Mouse (Mus musculus) right cerebral cortex, postnatal 4 days (tissue): ENCODE measurements around the gene Ly6g5c.

Experiments used
- DNase-seq: peaks from one replicate; pipeline ENCODE4 v3.0.0-alpha.2; 2022

Gene Ly6g5c

DNA sequence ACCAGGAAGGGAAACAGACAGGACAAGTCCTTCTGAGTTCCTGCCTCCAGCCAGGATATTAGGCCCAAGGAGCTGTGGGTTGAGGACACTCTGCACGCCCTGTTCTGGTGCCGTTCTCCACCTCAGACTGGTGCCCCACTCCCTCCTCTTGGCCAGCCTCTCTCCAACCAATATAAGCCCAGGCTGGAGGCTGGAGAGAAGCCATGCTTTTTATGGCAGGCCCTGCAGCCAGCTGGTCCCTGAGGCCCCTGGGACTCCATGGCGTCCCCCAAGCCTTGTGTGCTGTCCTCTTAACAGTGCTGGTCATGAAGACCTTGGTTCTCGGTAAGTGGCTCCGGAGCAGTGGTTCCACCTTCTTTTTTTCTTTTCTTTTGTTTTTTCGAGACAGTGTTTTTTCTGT is at the start of gene Ly6g5c:
Gene Ly6g5c (plus strand): TSS at position 183 of the 400 bp plus-strand sequence.
- DNase-seq, result no peak

GRCm38 (mm10) chr17:35058316-35058715 is 49.8 kb upstream of the Ly6g5c start:
- DNase-seq, result no peak

GRCm38 (mm10) chr17:35058911-35059892 is 48.9 kb upstream of the Ly6g5c start, which contains the start of gene Ddah2:
Gene Ddah2 (plus strand): TSS chr17:35059035.
- DNase-seq, result peak; percentile 86

DNA sequence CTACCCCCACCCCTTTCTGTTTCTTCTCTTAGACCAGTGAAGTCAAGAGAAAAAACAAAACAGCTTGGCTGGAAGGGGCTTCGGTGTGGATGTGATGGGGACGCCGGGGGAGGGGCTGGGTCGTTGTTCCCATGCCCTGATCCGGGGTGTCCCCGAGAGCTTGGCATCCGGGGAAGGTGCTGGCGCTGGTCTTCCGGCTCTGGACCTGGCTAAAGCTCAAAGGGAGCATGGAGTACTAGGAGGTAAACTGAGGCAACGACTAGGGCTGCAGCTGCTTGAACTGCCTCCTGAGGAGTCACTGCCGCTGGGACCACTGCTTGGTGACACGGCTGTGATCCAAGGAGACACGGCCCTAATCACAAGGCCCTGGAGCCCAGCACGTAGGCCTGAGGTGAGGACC is 48.0 kb upstream of the Ly6g5c start:
- no peak for DNase-seq

- no peak for DNase-seq
Observed at GRCm38 (mm10) chr17:35060737-35061297, 47.3 kb upstream of the Ly6g5c start.

DNA sequence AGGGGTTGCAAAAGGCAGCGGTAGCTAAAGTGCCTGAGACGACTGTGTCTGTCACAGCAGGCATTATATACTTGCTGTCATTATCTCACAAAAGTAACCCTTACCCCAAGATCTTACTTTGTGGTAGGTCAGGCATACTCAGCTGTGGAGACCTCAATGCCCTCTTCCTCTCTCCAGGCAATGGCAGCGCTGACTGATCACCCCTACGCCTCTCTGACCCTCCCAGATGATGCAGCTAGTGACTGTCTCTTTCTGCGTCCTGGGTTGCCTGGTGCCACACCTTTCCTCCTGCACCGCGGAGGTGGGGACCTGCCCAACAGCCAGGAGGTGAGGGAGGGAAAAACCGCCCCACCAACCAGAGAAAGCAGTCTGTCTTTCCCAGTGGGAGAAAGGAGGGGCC is 46.8 kb upstream of the Ly6g5c start:
- DNase-seq, result no peak

DNA sequence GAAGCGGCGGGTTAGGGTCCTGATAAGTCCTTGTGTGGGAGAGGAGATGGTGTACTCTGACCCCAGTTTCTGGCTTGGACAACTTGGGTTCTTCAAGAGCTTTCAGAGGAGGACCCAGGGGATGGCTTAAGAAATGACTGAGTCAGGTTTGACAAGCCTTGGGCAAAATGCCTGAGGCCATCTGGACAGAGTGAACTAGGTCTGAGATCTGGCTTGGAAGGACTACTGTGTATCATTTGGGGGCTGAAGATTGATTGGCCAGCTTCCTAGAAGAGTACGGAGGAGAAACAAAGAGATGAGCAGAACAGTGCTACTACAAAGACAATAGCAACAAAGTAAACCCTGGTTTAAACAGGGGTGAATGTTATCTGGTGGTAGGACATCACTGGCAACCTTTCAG is 44.6 kb upstream of the Ly6g5c start:
- no peak for DNase-seq

DNA sequence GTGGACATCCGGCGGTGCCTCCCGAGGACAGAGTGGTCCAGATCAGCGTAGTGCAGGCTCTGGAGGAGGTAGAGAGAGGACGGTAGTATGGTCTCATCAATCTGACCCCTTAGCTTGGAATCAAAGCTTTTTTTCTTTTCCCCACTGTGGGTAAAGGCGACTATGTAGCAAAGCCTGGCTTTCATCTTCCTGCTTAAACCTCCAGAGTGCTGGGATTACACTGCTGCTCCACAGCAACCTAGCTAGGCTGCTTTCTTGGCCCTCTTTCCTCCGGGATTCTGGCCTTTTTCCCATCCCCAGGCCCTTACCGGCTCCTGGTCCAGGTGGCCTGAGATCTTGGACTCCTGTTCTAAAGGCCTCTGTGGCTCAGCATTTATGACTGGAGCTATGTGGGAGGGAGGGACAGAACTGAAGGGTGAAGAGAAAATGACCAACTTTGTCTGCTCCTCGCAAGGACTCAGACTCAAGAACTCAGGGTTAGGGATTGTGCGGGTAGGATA is 43.7 kb upstream of the Ly6g5c start:
- DNase-seq, result no peak

DNA sequence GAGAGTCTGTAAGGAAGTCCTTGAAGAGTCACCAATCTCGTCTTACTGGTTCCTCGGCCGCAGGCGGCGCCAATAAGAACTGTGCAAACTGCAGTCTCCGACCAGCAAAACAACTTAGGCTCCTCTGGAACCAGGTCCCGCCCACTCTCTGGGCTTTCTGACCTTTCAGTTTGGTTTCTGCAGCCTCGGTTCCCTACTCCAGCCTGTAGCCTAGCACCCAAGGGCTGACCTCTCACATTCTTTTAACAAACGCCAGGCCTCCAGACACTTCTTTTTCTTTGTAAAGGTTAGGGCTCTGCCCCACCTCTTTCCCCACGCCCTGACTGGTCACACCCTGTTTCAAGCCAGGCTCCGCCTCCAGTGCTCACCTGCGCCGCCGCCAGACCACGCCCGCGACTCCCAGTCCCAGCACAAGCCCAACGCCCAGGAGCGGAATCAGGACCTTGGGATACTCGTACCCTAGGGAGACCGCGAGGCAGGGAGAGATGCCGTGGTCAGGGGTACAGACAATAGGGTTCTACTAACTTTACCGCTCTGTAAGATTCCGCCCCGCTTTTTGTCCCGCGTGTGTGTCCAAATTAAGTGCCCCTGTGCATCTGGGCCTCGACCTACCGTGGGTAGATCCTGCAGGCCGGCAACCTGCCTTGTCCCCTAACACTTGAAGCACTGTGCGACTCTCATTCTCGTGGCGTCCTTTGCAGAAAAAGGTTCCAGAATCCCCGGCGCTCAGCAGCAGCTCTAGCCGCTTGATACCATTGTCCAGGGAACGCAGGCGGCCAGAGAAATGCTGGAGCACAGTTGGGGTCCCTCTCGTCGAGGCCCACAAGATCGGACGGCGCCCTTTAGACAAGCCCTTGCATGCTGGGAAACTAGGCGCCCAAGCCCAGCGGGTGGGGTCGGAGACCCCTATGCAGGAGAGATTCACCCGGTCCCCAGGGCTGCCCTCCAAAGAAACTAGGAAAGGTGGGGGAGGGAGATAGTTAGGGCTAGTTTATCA is 42.8 kb upstream of the Ly6g5c start, which contains the start of gene Ly6g6c:
Gene Ly6g6c (plus strand): TSS at position 438 of the 997 bp plus-strand sequence.
- no peak for DNase-seq

DNA sequence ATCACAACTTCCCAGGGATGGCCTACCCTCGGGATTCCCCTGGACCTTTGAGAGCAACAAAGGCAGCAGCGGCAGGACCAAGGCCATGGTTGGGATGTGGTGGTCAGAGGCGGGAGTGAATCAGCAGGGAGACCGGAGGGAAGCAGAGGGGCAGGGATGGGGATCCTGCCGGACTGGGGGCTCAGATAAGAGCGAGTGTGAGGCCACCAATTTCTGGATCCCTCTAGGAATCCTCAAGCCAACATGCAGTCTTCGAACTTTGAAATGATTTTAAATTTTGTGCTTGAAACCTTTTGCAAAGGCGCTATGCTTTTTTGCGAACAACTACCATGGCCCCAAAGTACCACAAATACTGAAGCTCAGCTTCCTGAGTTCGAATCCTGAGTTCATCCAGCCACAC is 42.0 kb upstream of the Ly6g5c start, which contains the start of gene Mpig6b:
Gene Mpig6b (minus strand): TSS at position 101 of the 400 bp plus-strand sequence.
- DNase-seq, result no peak

- DNase-seq, result no peak
Observed at GRCm38 (mm10) chr17:35068213-35068914, 39.7 kb upstream of the Ly6g5c start.

- no peak for DNase-seq
Observed at GRCm38 (mm10) chr17:35070556-35071229, 37.4 kb upstream of the Ly6g5c start.

GRCm38 (mm10) chr17:35071454-35071853 is 36.6 kb upstream of the Ly6g5c start:
- DNase-seq, result no peak

GRCm38 (mm10) chr17:35074097-35074496 is 34.0 kb upstream of the Ly6g5c start:
- DNase-seq, result no peak

DNA sequence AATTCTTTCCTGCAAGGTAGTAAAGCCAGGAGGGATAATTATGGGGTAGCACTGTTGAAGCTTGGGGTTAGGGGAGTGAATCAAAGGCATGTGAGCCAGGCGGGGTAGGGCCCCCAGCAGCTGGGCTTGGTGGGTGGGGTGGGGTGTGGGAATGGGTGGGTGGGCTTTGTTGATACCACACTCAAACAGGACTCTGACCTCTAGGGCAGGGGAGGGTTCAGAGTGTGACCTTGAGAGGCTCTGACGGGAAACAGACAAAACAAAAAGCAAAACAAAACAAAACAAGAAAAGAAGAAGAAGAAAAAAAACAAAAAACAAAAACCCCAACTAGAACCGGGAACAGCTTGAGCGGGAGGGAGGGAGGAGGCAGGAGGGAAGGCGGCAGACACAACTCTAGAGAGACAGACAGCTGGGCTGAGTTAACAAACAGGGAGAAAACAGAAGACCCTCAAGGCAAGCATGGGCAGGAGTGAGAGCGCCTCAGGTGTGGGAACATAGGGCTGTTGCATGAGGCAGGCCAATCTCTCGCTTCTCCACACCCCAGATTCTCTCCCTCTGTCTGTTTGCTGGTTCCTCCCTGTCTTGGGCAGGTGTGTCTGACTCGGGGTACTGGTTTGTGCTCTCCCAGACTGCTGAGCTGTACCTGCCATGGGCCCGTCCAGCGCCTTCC is 31.4 kb upstream of the Ly6g5c start, which contains the start of gene Ly6g6e:
Gene Ly6g6e (plus strand): TSS at position 396 of the 670 bp plus-strand sequence.
- no peak for DNase-seq

DNA sequence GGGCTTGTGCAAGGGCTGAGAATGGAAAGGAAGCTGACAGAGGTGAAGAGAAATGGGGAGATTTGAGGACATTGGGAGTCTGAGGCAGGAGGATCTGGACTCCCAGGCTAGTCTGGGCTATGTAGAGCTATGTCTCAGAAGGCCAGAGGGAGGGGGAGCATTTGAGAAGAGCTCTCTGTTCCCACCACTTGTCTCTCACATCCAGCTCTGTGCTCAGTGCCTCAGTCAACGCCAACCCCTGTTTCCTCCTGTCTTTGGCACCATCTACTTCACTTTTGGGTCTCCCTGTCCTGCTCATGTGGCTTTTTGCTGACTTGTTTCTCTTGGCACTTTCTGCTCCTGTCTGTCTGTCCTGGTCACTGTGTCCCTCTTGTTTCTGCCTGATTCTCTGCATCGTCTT is 30.8 kb upstream of the Ly6g5c start:
- DNase-seq, result no peak

DNA sequence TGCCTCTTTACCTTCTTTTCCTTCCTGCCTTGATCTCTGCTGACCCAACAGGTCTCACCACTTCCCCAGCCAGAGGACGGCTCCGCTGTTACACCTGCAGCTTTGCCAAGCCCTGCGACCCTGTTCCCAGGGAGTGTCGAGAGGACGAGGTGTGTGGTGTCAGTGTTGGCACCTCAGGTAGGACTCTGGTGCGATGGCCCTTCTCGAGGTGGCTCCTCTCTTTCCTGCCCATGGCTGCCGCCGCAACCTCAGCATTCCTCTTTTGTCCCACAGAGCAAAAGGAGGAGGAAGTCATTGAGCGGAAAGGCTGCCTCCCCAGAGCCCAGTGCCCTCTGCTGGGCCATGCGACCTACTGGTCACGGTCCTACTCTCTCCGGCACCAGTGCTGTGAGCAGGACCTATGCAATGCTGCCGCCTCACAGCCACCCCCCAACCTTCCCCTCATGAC is 30.3 kb upstream of the Ly6g5c start, which contains the start of gene Ly6g6d:
Gene Ly6g6d (minus strand): TSS at position 280 of the 448 bp plus-strand sequence.
- DNase-seq, result no peak

DNA sequence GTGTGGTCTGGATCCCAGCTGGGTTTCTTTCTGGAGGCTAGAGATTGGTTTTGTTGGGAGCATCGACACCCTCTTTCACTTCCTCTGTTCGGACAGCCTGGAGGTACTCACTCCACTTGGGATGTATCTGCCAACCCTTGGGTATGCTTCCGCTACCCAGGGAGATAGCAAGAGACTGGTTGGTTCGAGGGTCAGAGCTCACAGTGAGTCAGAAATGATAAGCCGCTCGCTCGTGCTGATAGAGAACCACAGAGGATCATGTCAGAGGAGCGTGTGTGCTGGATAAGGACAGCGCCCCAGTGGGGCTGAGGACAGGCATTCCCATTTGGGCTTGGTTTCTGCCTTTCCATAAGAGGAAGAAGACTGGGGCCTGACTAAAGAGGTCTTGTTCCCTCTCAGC is 28.3 kb upstream of the Ly6g5c start:
- no peak for DNase-seq

- DNase-seq, result no peak
Observed at GRCm38 (mm10) chr17:35080248-35080647, 27.8 kb upstream of the Ly6g5c start.

DNA sequence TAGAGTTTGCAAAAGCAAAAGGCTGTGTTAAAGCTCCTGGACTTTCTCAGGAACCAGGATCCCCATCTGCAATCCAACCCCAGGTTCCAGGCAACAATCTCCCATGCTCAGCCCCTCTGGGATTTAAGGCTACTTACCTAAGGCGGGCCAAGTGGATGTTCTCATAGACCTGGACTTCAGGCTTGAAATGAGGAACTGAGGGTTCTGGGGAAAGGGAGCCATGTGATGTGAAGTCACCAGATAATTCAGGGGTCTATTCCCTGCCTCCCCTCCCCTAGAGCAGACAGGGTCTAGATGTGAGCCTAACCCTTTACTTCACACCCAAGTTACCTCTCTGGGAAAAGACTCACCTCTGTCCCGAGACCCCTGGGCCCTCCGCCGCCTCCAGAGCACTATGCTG is 27.4 kb upstream of the Ly6g5c start:
- DNase-seq, result no peak
